ENCODE assay signal across 8 mouse cellular contexts in genomic region chr8:64946441-64946819, GRCm38 (mm10). TPM values are rescaled to one million over a fixed set of nuclear protein-coding genes. Genes with fewer than 3 reads are reported as not detected.
DNase-seq lines count a peak whose midpoint lies in the region; ATAC-seq and TF ChIP-seq lines count a peak whose summit lies in the region.

No protein-coding gene starts in this region.

- no peaks in the 10 kb centered on the region for H3K9me3 ChIP-seq in kidney, embryonic 14.5 days (ENCODE audit: control insufficient read depth, low read length)
- H3K9me3 ChIP-seq in MEL (replicated peaks; ENCODE audit: insufficient read depth, low read length): no peaks in the 10 kb centered on the region
- H3K9me3 ChIP-seq in heart, embryonic 16.5 days (replicated peaks; ENCODE audit: control insufficient read depth, low read length): no peaks in the 10 kb centered on the region
- no peaks in the 10 kb centered on the region for H3K9me3 ChIP-seq in midbrain, embryonic 11.5 days (ENCODE audit: control insufficient read depth, low read length)

- no peaks in the 10 kb centered on the region for H3K36me3 ChIP-seq in kidney, embryonic 14.5 days (ENCODE audit: control insufficient read depth, insufficient read depth, low read length)
- peaks cover 0 to 4% of the 10 kb centered on the region in 2 experiments; a peak in 1 of 4 replicates for H3K36me3 ChIP-seq in MEL (ENCODE audit: control insufficient read depth in 1 of 2, insufficient read depth in 2 of 2, low read length in 2 of 2)
- H3K36me3 ChIP-seq in heart, embryonic 16.5 days (ENCODE audit: control insufficient read depth, insufficient read depth): no peaks in the 10 kb centered on the region
- no peaks in the 10 kb centered on the region for H3K36me3 ChIP-seq in midbrain, embryonic 11.5 days (ENCODE audit: control insufficient read depth, insufficient read depth, low read length)

- no peak for TF ChIP-seq CTCF in MEL (IDR thresholded peaks at IDR 0.05 in 2 of 3, conservative IDR thresholded peaks at IDR 0.05 in 1 of 3; ENCODE audit: control insufficient read depth in 1 of 3, insufficient read depth in 1 of 3, low read depth in 2 of 3, low read length in 3 of 3, poor library complexity in 1 of 3, severe bottlenecking in 1 of 3)

- no peak for TF ChIP-seq POLR2A in MEL (IDR thresholded peaks at IDR 0.05; ENCODE audit: control insufficient read depth in 1 of 2, insufficient read depth in 1 of 2, low read depth in 1 of 2, low read length in 2 of 2, poor library complexity in 1 of 2)

- H3K27me3 ChIP-seq in kidney, embryonic 14.5 days (ENCODE audit: control insufficient read depth, insufficient read depth, low read length): 0 out of 2 replicates have a peak, but pooled peaks cover 3% of the 10 kb centered on the region
- no peaks in the 10 kb centered on the region for H3K27me3 ChIP-seq in MEL (ENCODE audit: control insufficient read depth in 1 of 2, insufficient read depth in 2 of 2, low read length in 2 of 2)
- H3K27me3 ChIP-seq in heart, embryonic 16.5 days (ENCODE audit: control insufficient read depth, insufficient read depth, low read length): peaks cover 3% of the 10 kb centered on the region; the same call in 1 of the 2 replicates
- no peaks in the 10 kb centered on the region for H3K27me3 ChIP-seq in midbrain, embryonic 11.5 days (ENCODE audit: control insufficient read depth, insufficient read depth, low read length)

- H3K79me2 ChIP-seq in MEL (ENCODE audit: control insufficient read depth, insufficient read depth, low read length, poor library complexity): peaks cover 1% of the 10 kb centered on the region; the same call in 1 of the 2 replicates

- 58% methylated on average over 8 of the region's 8 CpGs for WGBS in kidney, embryonic 14.5 days
- 40% methylated on average over 8 of the region's 8 CpGs for WGBS in heart, embryonic 16.5 days
- 54% methylated on average over 8 of the region's 8 CpGs for WGBS in midbrain, embryonic 11.5 days

- H3K27ac ChIP-seq in kidney, embryonic 14.5 days (ENCODE audit: low read depth, low read length): no peak overlapping the region
- peak overlapping the region; percentile 55 for H3K27ac ChIP-seq in MEL (ENCODE audit: control insufficient read depth, low read depth, low read length)
- H3K27ac ChIP-seq in heart, embryonic 16.5 days (ENCODE audit: low read length): no peak overlapping the region
- H3K27ac ChIP-seq in midbrain, embryonic 11.5 days (ENCODE audit: low read depth, low read length): no peak overlapping the region

- peak overlapping the region; percentile 60 for H3K4me2 ChIP-seq in kidney, embryonic 14.5 days (replicated peaks; ENCODE audit: low read depth, low read length)
- H3K4me2 ChIP-seq in heart, embryonic 16.5 days (ENCODE audit: low read depth, low read length): peak overlapping the region; percentile 64
- peak overlapping the region; percentile 47 for H3K4me2 ChIP-seq in midbrain, embryonic 11.5 days

- TF ChIP-seq EP300 in MEL (IDR thresholded peaks at IDR 0.05; ENCODE audit: low read depth in 1 of 2, low read length in 2 of 2): no peak; a peak in 1 of 4 replicates

- ATAC-seq in kidney, embryonic 14.5 days (ENCODE audit: low FRiP score, low TSS enrichment): no peak
- ATAC-seq in heart, embryonic 16.5 days (replicated peaks; ENCODE audit: extremely low read depth, insufficient read depth, low FRiP score): no peak
- ATAC-seq in midbrain, embryonic 11.5 days (ENCODE audit: low FRiP score): no peak

- no peak overlapping the region for H3K9ac ChIP-seq in kidney, embryonic 14.5 days (ENCODE audit: low read depth, low read length)
- peak overlapping the region; percentile 56 for H3K9ac ChIP-seq in MEL (ENCODE audit: control insufficient read depth, low read depth, low read length, poor library complexity, severe bottlenecking)
- peak overlapping the region; percentile 84; the same call in 1 of the 2 replicates for H3K9ac ChIP-seq in heart, embryonic 16.5 days (ENCODE audit: low read length)
- H3K9ac ChIP-seq in midbrain, embryonic 11.5 days (ENCODE audit: low read length): no peak overlapping the region

- H3K4me3 ChIP-seq in kidney, embryonic 14.5 days (ENCODE audit: low read length): peak overlapping the region; percentile 76
- peak overlapping the region; percentile 77 to 89 for H3K4me3 ChIP-seq in MEL (ENCODE audit: control insufficient read depth in 1 of 2, insufficient read depth in 1 of 2, low read depth in 2 of 2, low read length in 2 of 2)
- H3K4me3 ChIP-seq in heart, embryonic 16.5 days (ENCODE audit: low read length): peak overlapping the region; percentile 24; the same call in 1 of the 2 replicates
- 0 out of 2 replicates have a peak overlapping the region, but pooled peaks have one; percentile 54 for H3K4me3 ChIP-seq in midbrain, embryonic 11.5 days (ENCODE audit: low read depth, low read length)

- no peak for TF ChIP-seq RAD21 in MEL (IDR thresholded peaks at IDR 0.05; ENCODE audit: low read depth, low read length)

- no peak for DNase-seq in kidney, postnatal 25 days
- peak; percentile 65 for DNase-seq in MEL (ENCODE audit: low read depth, low spot score)
- DNase-seq in midbrain, embryonic 11.5 days (ENCODE audit: low spot score, missing footprints): no peak
- DNase-seq in adrenal gland, postnatal 10 days: no peak
- DNase-seq in cerebellum, postnatal 4 days (ENCODE audit: low spot score in 2 of 2): no peak
- DNase-seq in cerebellum, postnatal 36 days: no peak

- no peaks in the 10 kb centered on the region for H3K4me1 ChIP-seq in kidney, embryonic 14.5 days (ENCODE audit: control insufficient read depth, insufficient read depth, low read length)
- peaks cover 0 to 13% of the 10 kb centered on the region in 2 experiments; a peak in 2 of 4 replicates for H3K4me1 ChIP-seq in MEL (ENCODE audit: control insufficient read depth in 1 of 2, insufficient read depth in 2 of 2, low read length in 2 of 2)
- H3K4me1 ChIP-seq in heart, embryonic 16.5 days (ENCODE audit: control insufficient read depth, insufficient read depth, low read length): no peaks in the 10 kb centered on the region
- H3K4me1 ChIP-seq in midbrain, embryonic 11.5 days (ENCODE audit: control insufficient read depth, insufficient read depth, low read length): no peaks in the 10 kb centered on the region

TF ChIP-seq in MEL, 35 proteins besides CTCF, POLR2A, EP300 and RAD21:
- TF ChIP-seq ZNF384 (IDR thresholded peaks at IDR 0.05; ENCODE audit: low read depth, low read length): 0 out of 2 replicates have a peak, but pooled peaks have one; percentile 16
- 0 out of 2 replicates have a peak, but pooled peaks have one; percentile 28 for TF ChIP-seq MAX (IDR thresholded peaks at IDR 0.05; ENCODE audit: low read length)
- TF ChIP-seq TAL1 (IDR thresholded peaks at IDR 0.05; ENCODE audit: low read length): no peak
- TF ChIP-seq MAFK (IDR thresholded peaks at IDR 0.05; ENCODE audit: borderline replicate concordance, low read depth, low read length): no peak
- TF ChIP-seq TCF12 (IDR thresholded peaks at IDR 0.05; ENCODE audit: low read depth, low read length): 0 out of 2 replicates have a peak, but pooled peaks have one; percentile 23
- TF ChIP-seq KAT2A (conservative IDR thresholded peaks at IDR 0.05; ENCODE audit: low read depth, low read length): no peak
- TF ChIP-seq POLR2AphosphoS2 (IDR thresholded peaks at IDR 0.05; ENCODE audit: low read length): no peak
- TF ChIP-seq CHD1 (IDR thresholded peaks at IDR 0.05; ENCODE audit: low read depth, low read length): no peak
- no peak for TF ChIP-seq USF2 (IDR thresholded peaks at IDR 0.05; ENCODE audit: borderline replicate concordance in 1 of 2, insufficient read depth in 1 of 2, low read depth in 1 of 2, low read length in 2 of 2)
- TF ChIP-seq NELFE (IDR thresholded peaks at IDR 0.05; ENCODE audit: low read depth, low read length): no peak
- no peak for TF ChIP-seq MYC (IDR thresholded peaks at IDR 0.05; ENCODE audit: low read depth, low read length)
- no peak for TF ChIP-seq ZC3H11A (IDR thresholded peaks at IDR 0.05; ENCODE audit: low read depth, low read length)
- no peak for TF ChIP-seq GATA1 (IDR thresholded peaks at IDR 0.05; ENCODE audit: low read depth, low read length)

RNA-seq across cellular contexts. Expression of gene Tmem192, which starts 0.6 kb away (rescaled TPM):
- 30.1 and 31.1 TPM in 2 replicates for polyA plus RNA-seq in kidney, embryonic 14.5 days (2014; fragmentation: Nextera tagmentation; extraction: Ambion mirVana)
- total RNA-seq in MEL (2012; rRNA removed): 6.3 and 7.0 TPM in 2 replicates
- 10 to 100 TPM in 1 of 2 experiments, not detected in 1; 24.9 TPM for polyA plus RNA-seq in MEL (2012; ENCODE audit: insufficient read depth in 1 of 2, insufficient read length in 2 of 2, low read depth in 1 of 2, low replicate concordance in 2 of 2, missing spikeins in 1 of 2)
- 29.4 and 31.6 TPM in 2 replicates for polyA plus RNA-seq in heart, embryonic 16.5 days (2015; fragmentation: Nextera tagmentation; extraction: Ambion mirVana)
- 16.0 and 17.9 TPM in 2 replicates for polyA plus RNA-seq in midbrain, embryonic 11.5 days (2014; fragmentation: Nextera tagmentation; extraction: Ambion mirVana)
- total RNA-seq in adrenal gland, postnatal 10 days (2021): 10 to 100 TPM; 33.5 TPM

RNA-seq across cellular contexts. Expression of gene Trim75, which starts 41.2 kb away (rescaled TPM):
- polyA plus RNA-seq in kidney, embryonic 14.5 days (2014; fragmentation: Nextera tagmentation; extraction: Ambion mirVana): not detected in 2 replicates
- total RNA-seq in MEL (2012; rRNA removed): not detected in 2 replicates
- not detected for polyA plus RNA-seq in MEL (2012; ENCODE audit: insufficient read depth in 1 of 2, insufficient read length in 2 of 2, low read depth in 1 of 2, low replicate concordance in 2 of 2, missing spikeins in 1 of 2)
- not detected in 2 replicates for polyA plus RNA-seq in heart, embryonic 16.5 days (2015; fragmentation: Nextera tagmentation; extraction: Ambion mirVana)
- polyA plus RNA-seq in midbrain, embryonic 11.5 days (2014; fragmentation: Nextera tagmentation; extraction: Ambion mirVana): not detected in 2 replicates
- not detected for total RNA-seq in adrenal gland, postnatal 10 days (2021)

Comparison
In these comparisons a context has a peak if more than half of its experiments do, and no peak if none do; other contexts are left out.
1. H3K4me3 ChIP-seq: peak in every context shown above with its lines; median percentile 83 in MEL; 76 in kidney, embryonic 14.5 days; 54 in midbrain, embryonic 11.5 days; 24 in heart, embryonic 16.5 days.
2. H3K9ac ChIP-seq: peak in MEL (single experiment) and heart, embryonic 16.5 days (single experiment); none in kidney, embryonic 14.5 days (single experiment) and midbrain, embryonic 11.5 days (single experiment).
3. Peak in every context shown above with its lines, with median percentiles within 50 percentile points of each other: H3K4me2 ChIP-seq.